Mouse (Mus musculus) stomach, embryonic 15.5 days (tissue): Measurements from ENCODE around the gene CT030661.1. TPM values are rescaled to one million over a fixed set of nuclear protein-coding genes. Genes with fewer than 3 reads are reported as not detected.
"Not testable (repeated sequence)": the region's sequence is repeated elsewhere in the genome, so short reads cannot be mapped to it uniquely, and the experiment has no call there.

Experiments
- ATAC-seq: fragments of 200-750 bp; cut with Nextera tagmentation; 2 replicates; pipeline ENCODE4 v1.8.0; 2017; ENCODE audit warnings: low read depth, moderate number of reproducible peaks, moderate TSS enrichment; ENCODE audit not compliant: insufficient read depth, low FRiP score
- H3K27ac ChIP-seq: fragments of 300-500 bp; sonication (generic); 2 replicates; pipeline ENCODE4 v1.5.1; 2015; ENCODE audit warnings: mild to moderate bottlenecking, inconsistent platforms
- H3K27me3 ChIP-seq: fragments of 300-500 bp; sonication (generic); replicated peaks from 2 replicates; pipeline ENCODE4 v1.6.1; 2015; ENCODE audit warnings: inconsistent platforms
- H3K36me3 ChIP-seq: fragments of 300-500 bp; sonication (generic); 2 replicates; pipeline ENCODE4 v1.6.1; 2015; ENCODE audit warnings: inconsistent platforms
- H3K4me1 ChIP-seq: fragments of 300-500 bp; sonication (generic); 2 replicates; pipeline ENCODE4 v1.6.1; 2015; ENCODE audit warnings: inconsistent platforms
- H3K4me2 ChIP-seq: fragments of 300-500 bp; sonication (generic); 2 replicates; pipeline ENCODE4 v1.6.1; 2015; ENCODE audit warnings: mild to moderate bottlenecking, inconsistent platforms
- H3K4me3 ChIP-seq: fragments of 300-500 bp; sonication (generic); replicated peaks from 2 replicates; pipeline ENCODE4 v1.5.1; 2015; ENCODE audit warnings: inconsistent platforms
- H3K9ac ChIP-seq: fragments of 300-500 bp; sonication (generic); 2 replicates; pipeline ENCODE4 v1.6.1; 2015; ENCODE audit warnings: inconsistent platforms
- H3K9me3 ChIP-seq: fragments of 300-500 bp; sonication (generic); 2 replicates; pipeline ENCODE4 v1.6.1; 2016; ENCODE audit warnings: inconsistent platforms
- WGBS: fragments of 180-500 bp; shearing (Covaris S2); methylation state at CpG from one replicate; pipeline ENCODE4 v1.1.7; 2015; 5-methylcytosine and 5-hydroxymethylcytosine counted together
- polyA plus RNA-seq: library from polyadenylated mRNA; unstranded; fragments of >200 nt; fragmentation: Nextera tagmentation; extraction: Ambion mirVana; gene quantifications from 2 replicates; pipeline ENCODE4 v1.2.1, GENCODE M21; 2015

CT030661.1 gene
- 11.1 and 12.4 TPM in 2 replicates for polyA plus RNA-seq

DNA sequence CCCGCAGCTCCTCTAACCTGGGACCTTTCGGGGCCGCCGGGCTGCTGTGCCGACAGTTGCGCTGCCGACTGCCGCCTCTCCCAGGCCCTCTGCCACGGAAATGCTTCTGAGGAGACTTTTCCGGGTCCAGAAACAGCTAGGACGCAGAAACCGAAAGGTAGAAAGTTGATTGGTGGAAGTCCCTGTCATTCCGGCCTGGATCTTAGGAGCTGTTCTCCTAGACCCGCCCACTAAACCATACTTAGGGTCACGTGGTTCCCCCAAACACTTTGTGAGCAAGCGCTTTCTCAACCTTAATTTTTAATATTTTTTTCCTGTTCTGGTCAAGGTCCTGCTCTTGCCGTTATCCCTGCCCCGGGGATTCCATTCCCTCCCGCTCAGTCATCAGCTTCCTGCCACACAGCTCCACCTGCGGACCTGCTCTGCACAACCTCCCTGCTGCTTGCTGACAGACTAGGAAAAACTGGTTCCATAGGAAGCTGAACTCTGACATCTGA, at the start of gene CT030661.1:
TSS of gene CT030661.1 (minus strand) at position 108 of the 497 bp plus-strand sequence.
- not testable (repeated sequence) for H3K36me3 ChIP-seq, H3K27me3 ChIP-seq, H3K9me3 ChIP-seq, H3K4me1 ChIP-seq
- Histone ChIP-seq H3K9ac (peak within 1 kb of the TSS; percentile 46), H3K27ac (peak within 1 kb of the TSS; percentile 87), H3K4me2 (peak within 1 kb of the TSS; percentile 48), H3K4me3 (peak within 1 kb of the TSS; percentile 65)
- ATAC-seq: peak; percentile 98
- WGBS: 0% methylated on average over 20 of the region's 20 CpGs

DNA sequence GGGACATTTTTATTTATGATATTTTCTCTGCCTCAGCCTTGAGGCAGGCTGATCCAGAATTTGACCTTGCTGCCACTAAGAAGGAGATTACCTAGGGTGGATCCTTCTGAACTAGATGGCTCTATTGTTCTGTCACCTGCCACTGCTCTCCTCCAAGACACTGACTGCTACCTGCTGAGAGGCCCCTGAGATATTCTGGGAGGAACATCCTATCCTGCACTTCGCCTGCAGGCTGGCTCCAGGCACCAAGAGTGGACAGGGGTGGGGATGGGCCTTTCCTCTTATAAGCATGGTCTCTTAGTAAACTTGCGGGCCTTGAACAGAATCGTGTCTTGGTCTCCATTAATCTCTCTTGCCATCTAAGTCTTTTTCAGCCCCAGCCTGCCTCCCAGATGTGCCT, 49.3 kb upstream of the CT030661.1 start:
- 95% methylated on average over 3 of the region's 3 CpGs for WGBS
- ATAC-seq: no peak

GRCm38 (mm10) chr17:22361101-22361781, 46.6 kb upstream of the CT030661.1 start, which contains the start of the genes Zfp944 and Zfp758:
Gene Zfp944 (minus strand): TSS chr17:22361400.
Gene Zfp758 (plus strand): TSS chr17:22361453.
- not testable (repeated sequence) for H3K4me1 ChIP-seq, H3K9me3 ChIP-seq, H3K27me3 ChIP-seq, H3K36me3 ChIP-seq
- Histone ChIP-seq H3K4me3 (peak within 1 kb of the TSS; percentile 56), H3K9ac (peak within 1 kb of the TSS; percentile 44), H3K4me2 (peak within 1 kb of the TSS; percentile 52), H3K27ac (peak within 1 kb of the TSS; percentile 89)
- ATAC-seq: peak; percentile 98
- WGBS: under 1% methylated on average over 27 of the region's 43 CpGs

More for the DNA sequence above, 49.3 kb upstream of the CT030661.1 start:
- H3K4me3 ChIP-seq: no peak overlapping the region
- peaks cover 6% of the 10 kb centered on the region; the same call in 1 of the 2 replicates for H3K4me1 ChIP-seq
- no peaks in the 10 kb centered on the region; the same call in 1 of the 2 replicates for H3K9me3 ChIP-seq
- no peak overlapping the region for H3K27ac ChIP-seq
- H3K4me2 ChIP-seq: no peak overlapping the region
- peaks cover 6% of the 10 kb centered on the region; the same call in 1 of the 2 replicates for H3K36me3 ChIP-seq
- no peak overlapping the region for H3K9ac ChIP-seq
- H3K27me3 ChIP-seq: no peaks in the 10 kb centered on the region

DNA sequence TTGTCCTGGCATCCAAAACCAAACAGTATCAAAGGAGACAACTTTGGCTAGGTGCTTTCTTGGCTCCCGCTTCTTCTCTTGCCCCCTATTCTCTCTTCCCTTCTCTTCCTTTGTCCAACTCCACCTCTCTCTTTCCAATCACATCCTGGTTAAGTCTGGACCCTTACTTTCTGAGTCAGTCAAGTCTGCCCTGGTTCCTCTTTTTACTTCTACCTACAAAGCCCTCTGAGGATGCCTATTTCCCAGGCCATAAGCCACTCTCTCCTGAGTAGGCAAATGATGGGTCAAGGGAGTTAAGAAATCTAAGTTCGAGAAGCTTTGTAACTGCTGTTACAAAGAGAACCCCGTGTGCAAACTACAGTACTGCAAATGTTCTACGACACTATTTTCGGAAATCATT, 45.9 kb upstream of the CT030661.1 start:
- H3K4me3 ChIP-seq: peak overlapping the region; percentile 56
- no peaks in the 10 kb centered on the region for H3K36me3 ChIP-seq
- H3K4me2 ChIP-seq: peak overlapping the region; percentile 52
- no peak overlapping the region; the same call in 1 of the 2 replicates for H3K9ac ChIP-seq
- no peak overlapping the region for H3K27ac ChIP-seq
- no peak for ATAC-seq
- no peaks in the 10 kb centered on the region; the same call in 1 of the 2 replicates for H3K9me3 ChIP-seq
- H3K27me3 ChIP-seq: no peaks in the 10 kb centered on the region
- H3K4me1 ChIP-seq: peaks cover 6% of the 10 kb centered on the region; the same call in 1 of the 2 replicates
- WGBS: 22% methylated on average over 5 of the region's 5 CpGs

GRCm38 (mm10) chr17:22352794-22353193, 38.2 kb upstream of the CT030661.1 start:
- no peaks in the 10 kb centered on the region for H3K4me1 ChIP-seq

GRCm38 (mm10) chr17:22315247-22315646, 610 bp upstream of the CT030661.1 start:
- H3K27me3 ChIP-seq, H3K4me1 ChIP-seq, H3K9ac ChIP-seq, ATAC-seq, H3K36me3 ChIP-seq, H3K9me3 ChIP-seq: not testable (repeated sequence)
- peak overlapping the region; percentile 46 for H3K4me2 ChIP-seq
- 11% methylated on average over 2 of the region's 2 CpGs for WGBS
- peak overlapping the region; percentile 87; the same call in 1 of the 2 replicates for H3K27ac ChIP-seq
- H3K4me3 ChIP-seq: peak overlapping the region; percentile 65

More at GRCm38 (mm10) chr17:22352794-22353193, 38.2 kb upstream of the CT030661.1 start:
- H3K9me3 ChIP-seq: no peaks in the 10 kb centered on the region
- no peak overlapping the region for H3K27ac ChIP-seq
- no peaks in the 10 kb centered on the region for H3K27me3 ChIP-seq
- no peaks in the 10 kb centered on the region for H3K36me3 ChIP-seq
- H3K4me3 ChIP-seq: no peak overlapping the region
- H3K4me2 ChIP-seq: no peak overlapping the region
- H3K9ac ChIP-seq: no peak overlapping the region
- no peak; the same call in 1 of the 2 replicates for ATAC-seq

GRCm38 (mm10) chr17:22314219-22314618, 418 bp downstream of the CT030661.1 start:
- not testable (repeated sequence) for H3K27me3 ChIP-seq, H3K4me1 ChIP-seq, H3K9me3 ChIP-seq, H3K36me3 ChIP-seq
- Histone ChIP-seq H3K4me2 (peak overlapping the region; percentile 48), H3K9ac (peak overlapping the region; percentile 46), H3K27ac (peak overlapping the region; percentile 87), H3K4me3 (peak overlapping the region; percentile 65)
- 4% methylated on average over 3 of the region's 3 CpGs for WGBS
- peak; percentile 74 for ATAC-seq

Other genes starting within 250 kb of the CT030661.1 start
- gene Zfp947, start 148.6 kb downstream of the CT030661.1 start, polyA plus RNA-seq: 2.7 and 4.1 TPM in 2 replicates
- gene Zfp994, start 89.2 kb downstream of the CT030661.1 start, polyA plus RNA-seq: 3.3 and 3.5 TPM in 2 replicates
- 12.0 and 12.5 TPM in 2 replicates for gene Zfp944, start 46.6 kb upstream of the CT030661.1 start, polyA plus RNA-seq
- gene Zfp758, start 46.6 kb upstream of the CT030661.1 start, polyA plus RNA-seq: 9.5 and 9.9 TPM in 2 replicates
- 14.7 and 17.5 TPM in 2 replicates for gene Zfp946, start 109.4 kb upstream of the CT030661.1 start, polyA plus RNA-seq